Mouse (Mus musculus): ENCODE measurements around the gene Fam185a.

The Fam185a gene

GRCm38 (mm10) chr5:21424614-21425602, at the start of gene Fam185a, which contains the start of gene Ccdc146:
Gene Fam185a, plus strand, starts transcription at chr5:21424958.
Gene Ccdc146, minus strand, starts transcription at chr5:21424677.
- DNase-seq (ENCODE audit: low spot score in 2 of 2) = peak; percentile 94 to 98

- no peak for DNase-seq (ENCODE audit: low spot score in 2 of 2)
These were observed 47.8 kb upstream of the Fam185a start for GRCm38 (mm10) chr5:21376935-21377334.

- DNase-seq (ENCODE audit: low spot score in 2 of 2) = no peak
These were observed 46.4 kb upstream of the Fam185a start for GRCm38 (mm10) chr5:21378397-21378796.

GRCm38 (mm10) chr5:21381986-21382385, 42.8 kb upstream of the Fam185a start:
- no peak for DNase-seq (ENCODE audit: low spot score in 2 of 2)

- no peak for DNase-seq (ENCODE audit: low spot score in 2 of 2)
These were observed 42.1 kb upstream of the Fam185a start for GRCm38 (mm10) chr5:21382678-21383077.

GRCm38 (mm10) chr5:21383392-21384251, 41.1 kb upstream of the Fam185a start:
- DNase-seq (ENCODE audit: low spot score in 2 of 2) = no peak

GRCm38 (mm10) chr5:21384252-21384960, 40.4 kb upstream of the Fam185a start:
- DNase-seq (ENCODE audit: low spot score in 2 of 2) = no peak

GRCm38 (mm10) chr5:21384976-21385375, 39.8 kb upstream of the Fam185a start:
- DNase-seq (ENCODE audit: low spot score in 2 of 2) = no peak

GRCm38 (mm10) chr5:21386432-21386831, 38.3 kb upstream of the Fam185a start:
- DNase-seq (ENCODE audit: low spot score in 2 of 2) = no peak

GRCm38 (mm10) chr5:21387340-21387739, 37.4 kb upstream of the Fam185a start:
- DNase-seq (ENCODE audit: low spot score in 2 of 2) = no peak

GRCm38 (mm10) chr5:21388855-21389254, 35.9 kb upstream of the Fam185a start:
- DNase-seq (ENCODE audit: low spot score in 2 of 2) = no peak

- DNase-seq (ENCODE audit: low spot score in 2 of 2) = no peak
These were observed 33.0 kb upstream of the Fam185a start for GRCm38 (mm10) chr5:21391616-21392384.

GRCm38 (mm10) chr5:21394562-21394961, 30.2 kb upstream of the Fam185a start:
- no peak for DNase-seq (ENCODE audit: low spot score in 2 of 2)

- no peak for DNase-seq (ENCODE audit: low spot score in 2 of 2)
These were observed 29.4 kb upstream of the Fam185a start for GRCm38 (mm10) chr5:21395205-21395840.

GRCm38 (mm10) chr5:21411261-21411666, 13.5 kb upstream of the Fam185a start:
- no peak for DNase-seq (ENCODE audit: low spot score in 2 of 2)

GRCm38 (mm10) chr5:21412056-21412455, 12.7 kb upstream of the Fam185a start:
- no peak for DNase-seq (ENCODE audit: low spot score in 2 of 2)

GRCm38 (mm10) chr5:21413322-21413721, 11.4 kb upstream of the Fam185a start:
- no peak for DNase-seq (ENCODE audit: low spot score in 2 of 2)

GRCm38 (mm10) chr5:21414116-21414820, 10.5 kb upstream of the Fam185a start:
- no peak for DNase-seq (ENCODE audit: low spot score in 2 of 2)

- DNase-seq (ENCODE audit: low spot score in 2 of 2) = no peak
These were observed 6.1 kb upstream of the Fam185a start for GRCm38 (mm10) chr5:21418613-21419012.

GRCm38 (mm10) chr5:21420609-21421008, 4.1 kb upstream of the Fam185a start:
- no peak for DNase-seq (ENCODE audit: low spot score in 2 of 2)

All from right cerebral cortex, postnatal 36 days (tissue).